Mouse (Mus musculus): ENCODE measurements at regions not wholly inside any gene's neighbourhood (a gene's known extent, or its start where the extent isn't known, plus 50 kb on each side); places are given as distances from the start of the nearest gene placed in this dataset.

DNA sequence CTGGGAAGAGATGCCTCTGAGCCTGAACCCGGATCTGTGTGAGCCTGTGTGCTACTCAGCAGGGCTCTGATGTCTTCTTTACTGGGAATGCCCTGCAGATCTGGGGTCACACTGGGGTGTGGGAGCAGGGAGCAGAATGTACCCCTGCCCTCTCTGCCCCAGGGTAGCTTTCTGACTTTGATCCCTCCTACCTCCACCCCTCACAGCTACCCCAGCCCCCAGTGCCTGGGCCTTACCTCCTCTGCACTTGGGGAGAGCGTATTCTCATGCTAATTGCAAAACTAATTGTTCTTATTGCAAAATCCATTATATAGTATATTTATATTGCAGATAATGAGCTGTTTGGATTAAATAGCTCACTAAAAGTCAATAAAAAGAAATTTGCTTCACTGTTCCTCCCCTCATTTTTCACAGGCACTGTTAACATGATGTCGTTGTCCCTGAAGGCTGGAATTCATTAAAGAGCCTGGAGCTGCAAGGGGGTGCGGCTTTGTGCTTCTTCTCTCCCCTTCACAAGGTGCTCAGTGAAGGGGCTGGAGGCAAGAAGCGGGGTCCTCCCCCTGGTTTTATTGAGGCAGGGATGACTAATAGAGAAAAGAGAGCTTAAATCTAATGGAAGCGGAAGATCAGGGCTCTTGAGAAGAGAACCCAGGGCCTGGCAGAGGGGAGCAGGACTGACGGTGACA, 114.1 kb upstream of the Zc3h12a start:
- Histone ChIP-seq H3K27ac (ENCODE audit: low read depth, low read length) (no peak overlapping the region; the same call in 1 of the 2 replicates), H3K9me3 (ENCODE audit: control insufficient read depth, low read length) (no peaks in the 10 kb centered on the region), H3K9ac (replicated peaks; ENCODE audit: low read depth, low read length) (no peak overlapping the region), H3K4me1 (ENCODE audit: control insufficient read depth, insufficient read depth, low read length) (no peaks in the 10 kb centered on the region), H3K4me2 (ENCODE audit: low read depth, low read length) (no peak overlapping the region), H3K36me3 (ENCODE audit: control insufficient read depth, insufficient read depth, low read length) (no peaks in the 10 kb centered on the region), H3K27me3 (ENCODE audit: control insufficient read depth, insufficient read depth, low read length) (no peaks in the 10 kb centered on the region), H3K4me3 (ENCODE audit: low read depth, low read length) (no peak overlapping the region)
- no peak; the same call in 1 of the 2 replicates for ATAC-seq (ENCODE audit: low read depth)
- 18% methylated on average over 7 of the region's 7 CpGs for WGBS

DNA sequence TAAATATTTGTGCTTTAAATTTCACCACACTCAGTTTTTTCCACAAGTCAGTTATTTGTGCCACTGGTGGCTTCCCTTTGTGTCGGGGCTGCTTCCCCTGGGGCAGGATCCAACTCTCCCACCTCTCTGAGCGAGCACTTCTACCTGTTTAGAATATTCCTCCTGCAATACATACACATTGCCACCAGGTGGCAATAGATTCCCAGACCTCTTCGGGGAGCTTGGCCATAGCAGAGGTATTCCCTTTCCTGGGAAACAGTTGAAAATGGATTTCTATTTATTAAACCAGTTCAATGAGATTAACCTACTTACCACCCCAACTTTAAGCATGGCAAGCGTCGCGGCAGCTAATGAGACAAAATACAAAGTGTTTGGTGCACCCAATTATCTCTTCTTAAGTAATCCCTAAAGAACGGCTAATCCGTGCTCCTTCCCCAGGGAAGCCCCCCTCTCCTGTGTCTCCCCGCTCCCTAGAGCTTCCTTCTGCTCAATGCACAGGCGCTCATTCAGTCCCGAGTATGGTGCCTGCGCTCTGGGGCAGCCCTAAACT, 104.1 kb upstream of the Zc3h12a start:
- no peaks in the 10 kb centered on the region for H3K27me3 ChIP-seq (ENCODE audit: control insufficient read depth, insufficient read depth, low read length)
- H3K4me3 ChIP-seq (ENCODE audit: low read depth, low read length) = no peak overlapping the region
- H3K9ac ChIP-seq (replicated peaks; ENCODE audit: low read depth, low read length) = no peak overlapping the region
- H3K9me3 ChIP-seq (ENCODE audit: control insufficient read depth, low read length) = no peaks in the 10 kb centered on the region
- H3K27ac ChIP-seq (ENCODE audit: low read depth, low read length) = no peak overlapping the region
- no peaks in the 10 kb centered on the region for H3K4me1 ChIP-seq (ENCODE audit: control insufficient read depth, insufficient read depth, low read length)
- ATAC-seq (ENCODE audit: low read depth) = no peak
- no peak overlapping the region for H3K4me2 ChIP-seq (ENCODE audit: low read depth, low read length)
- WGBS = 35% methylated on average over 12 of the region's 12 CpGs
- H3K36me3 ChIP-seq (ENCODE audit: control insufficient read depth, insufficient read depth, low read length) = no peaks in the 10 kb centered on the region

DNA sequence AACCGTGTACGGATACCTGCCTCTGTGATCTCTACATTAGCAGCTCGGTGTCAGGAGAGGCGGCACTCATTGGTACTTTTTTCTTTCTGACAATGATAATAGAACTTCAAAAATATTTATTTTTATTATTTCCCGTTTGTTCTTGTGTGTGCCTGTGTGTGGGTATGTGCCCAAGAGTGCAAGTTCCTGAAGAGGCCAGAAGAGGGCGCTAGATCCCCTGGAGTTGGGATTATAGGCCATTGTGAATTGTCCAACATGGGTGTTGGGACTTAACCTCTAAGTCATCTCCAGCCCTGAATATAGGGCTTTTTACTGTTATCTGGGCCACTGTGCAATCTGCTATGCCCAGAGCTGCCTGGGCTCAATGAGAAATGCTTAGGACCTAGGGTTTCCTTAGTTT, 99.6 kb upstream of the Zc3h12a start:
- H3K4me2 ChIP-seq (ENCODE audit: low read depth, low read length) = no peak overlapping the region
- H3K9me3 ChIP-seq (ENCODE audit: control insufficient read depth, low read length) = no peaks in the 10 kb centered on the region
- 93% methylated on average over 6 of the region's 6 CpGs for WGBS
- H3K4me1 ChIP-seq (ENCODE audit: control insufficient read depth, insufficient read depth, low read length) = no peaks in the 10 kb centered on the region
- 0 out of 2 replicates have a peak, but pooled peaks cover 2% of the 10 kb centered on the region for H3K27me3 ChIP-seq (ENCODE audit: control insufficient read depth, insufficient read depth, low read length)
- no peak for ATAC-seq (ENCODE audit: low read depth)
- no peak overlapping the region for H3K27ac ChIP-seq (ENCODE audit: low read depth, low read length)
- no peaks in the 10 kb centered on the region for H3K36me3 ChIP-seq (ENCODE audit: control insufficient read depth, insufficient read depth, low read length)
- H3K4me3 ChIP-seq (ENCODE audit: low read depth, low read length) = no peak overlapping the region
- no peak overlapping the region for H3K9ac ChIP-seq (replicated peaks; ENCODE audit: low read depth, low read length)

DNA sequence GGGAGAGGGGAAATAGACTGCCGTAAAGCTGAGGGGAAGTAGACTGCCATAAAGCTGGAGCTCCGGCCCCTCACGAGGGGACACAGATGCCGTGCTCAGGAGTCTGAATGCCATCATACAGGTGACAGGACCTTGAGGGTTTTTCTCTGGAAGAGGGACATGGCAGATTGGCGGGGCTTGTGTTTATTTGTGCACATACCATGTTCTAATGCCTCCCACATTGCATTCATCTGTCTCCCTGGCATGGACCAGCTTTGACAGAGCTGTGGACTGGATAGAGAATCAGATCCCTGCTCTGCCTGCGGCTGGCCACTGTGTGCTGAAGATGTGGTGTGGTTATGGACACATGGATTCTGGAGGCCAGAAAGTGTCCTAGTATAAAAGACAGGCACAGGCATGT, 95.3 kb upstream of the Zc3h12a start:
- H3K4me3 ChIP-seq (ENCODE audit: low read depth, low read length) = no peak overlapping the region

DNA sequence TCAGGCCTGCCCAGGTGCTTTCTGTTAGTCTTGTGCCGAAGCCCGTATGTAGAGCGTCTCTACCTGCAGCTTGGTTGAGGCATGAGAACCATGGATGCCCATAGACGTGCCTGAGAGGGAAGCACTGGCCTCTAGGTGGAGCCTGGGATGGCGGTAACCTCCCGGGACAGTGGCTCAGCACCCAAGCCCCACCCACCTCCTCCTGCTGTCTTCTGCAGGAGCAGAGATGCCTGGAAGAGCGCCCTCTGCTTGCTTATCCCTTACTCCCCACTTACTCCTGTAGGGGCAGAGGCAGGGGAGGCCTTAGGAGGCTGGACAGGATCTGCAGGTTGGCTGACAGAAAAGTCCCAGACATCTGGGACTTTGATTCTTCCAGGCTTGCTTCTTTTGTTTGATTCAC, 92.7 kb upstream of the Zc3h12a start:
- Histone ChIP-seq H3K4me3 (ENCODE audit: low read depth, low read length) (no peak overlapping the region), H3K9me3 (ENCODE audit: control insufficient read depth, low read length) (peaks cover 3% of the 10 kb centered on the region; the same call in 1 of the 2 replicates), H3K27me3 (ENCODE audit: control insufficient read depth, insufficient read depth, low read length) (0 out of 2 replicates have a peak, but pooled peaks cover 2% of the 10 kb centered on the region), H3K4me1 (ENCODE audit: control insufficient read depth, insufficient read depth, low read length) (no peaks in the 10 kb centered on the region), H3K9ac (replicated peaks; ENCODE audit: low read depth, low read length) (no peak overlapping the region), H3K27ac (ENCODE audit: low read depth, low read length) (no peak overlapping the region), H3K4me2 (ENCODE audit: low read depth, low read length) (no peak overlapping the region), H3K36me3 (ENCODE audit: control insufficient read depth, insufficient read depth, low read length) (no peaks in the 10 kb centered on the region)
- WGBS = 33% methylated on average over 7 of the region's 7 CpGs
- no peak for ATAC-seq (ENCODE audit: low read depth)

More for the DNA sequence above, 95.3 kb upstream of the Zc3h12a start:
- Histone ChIP-seq H3K27ac (ENCODE audit: low read depth, low read length) (no peak overlapping the region), H3K27me3 (ENCODE audit: control insufficient read depth, insufficient read depth, low read length) (0 out of 2 replicates have a peak, but pooled peaks cover 2% of the 10 kb centered on the region), H3K36me3 (ENCODE audit: control insufficient read depth, insufficient read depth, low read length) (no peaks in the 10 kb centered on the region), H3K4me1 (ENCODE audit: control insufficient read depth, insufficient read depth, low read length) (no peaks in the 10 kb centered on the region), H3K4me2 (ENCODE audit: low read depth, low read length) (no peak overlapping the region), H3K9me3 (ENCODE audit: control insufficient read depth, low read length) (no peaks in the 10 kb centered on the region), H3K9ac (replicated peaks; ENCODE audit: low read depth, low read length) (no peak overlapping the region)
- 39% methylated on average over 6 of the region's 6 CpGs for WGBS
- ATAC-seq (ENCODE audit: low read depth) = no peak

DNA sequence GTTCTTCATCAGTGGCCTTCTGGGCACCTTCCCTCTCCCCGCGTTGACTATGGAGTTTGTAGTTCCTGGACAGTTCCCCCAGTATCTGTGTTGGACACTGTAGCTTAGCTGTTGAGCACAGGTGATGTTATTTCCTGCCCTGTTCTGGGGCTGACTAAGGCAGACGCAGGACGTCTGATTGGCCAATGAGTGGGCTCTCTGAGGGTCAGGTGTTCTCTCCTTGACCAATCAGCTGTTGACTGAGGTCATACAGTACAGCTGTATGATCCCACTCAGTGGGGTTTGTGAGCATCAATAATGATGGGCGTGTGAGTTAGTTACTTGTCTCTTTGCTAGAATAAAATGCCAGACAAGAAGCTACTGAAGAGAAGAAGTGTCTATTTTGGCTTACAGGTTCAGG, 91.6 kb upstream of the Zc3h12a start:
- H3K36me3 ChIP-seq (ENCODE audit: control insufficient read depth, insufficient read depth, low read length) = no peaks in the 10 kb centered on the region
- H3K9me3 ChIP-seq (ENCODE audit: control insufficient read depth, low read length) = peaks cover 3% of the 10 kb centered on the region; the same call in 1 of the 2 replicates
- no peak overlapping the region for H3K4me3 ChIP-seq (ENCODE audit: low read depth, low read length)
- H3K27ac ChIP-seq (ENCODE audit: low read depth, low read length) = no peak overlapping the region
- H3K9ac ChIP-seq (replicated peaks; ENCODE audit: low read depth, low read length) = no peak overlapping the region
- H3K4me1 ChIP-seq (ENCODE audit: control insufficient read depth, insufficient read depth, low read length) = no peaks in the 10 kb centered on the region
- WGBS = 90% methylated on average over 5 of the region's 5 CpGs
- no peak for ATAC-seq (ENCODE audit: low read depth)
- no peak overlapping the region for H3K4me2 ChIP-seq (ENCODE audit: low read depth, low read length)
- H3K27me3 ChIP-seq (ENCODE audit: control insufficient read depth, insufficient read depth, low read length) = 0 out of 2 replicates have a peak, but pooled peaks cover 2% of the 10 kb centered on the region

DNA sequence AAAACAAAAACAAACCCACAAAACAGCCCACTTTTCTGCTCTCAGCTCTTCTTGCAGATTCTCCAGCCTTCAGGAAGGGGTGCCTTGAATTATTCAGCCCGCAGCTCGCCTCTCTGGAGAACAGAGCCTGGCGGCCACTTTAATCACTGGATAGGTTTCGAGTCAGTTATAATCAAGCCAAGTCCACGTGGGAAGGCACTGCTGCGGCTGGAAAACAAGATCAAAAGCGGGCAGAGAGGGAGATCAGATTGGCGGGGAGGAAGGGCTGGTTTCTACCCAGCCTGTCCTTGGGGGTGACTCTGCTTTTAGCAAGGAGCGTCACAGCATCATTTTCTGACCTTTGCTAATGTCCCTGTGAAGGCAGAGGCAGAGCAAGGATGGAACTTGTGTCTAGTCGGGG, 86.7 kb upstream of the Zc3h12a start:
- no peaks in the 10 kb centered on the region for H3K27me3 ChIP-seq (ENCODE audit: control insufficient read depth, insufficient read depth, low read length)
- H3K9ac ChIP-seq (replicated peaks; ENCODE audit: low read depth, low read length) = no peak overlapping the region
- no peak overlapping the region for H3K4me3 ChIP-seq (ENCODE audit: low read depth, low read length)
- no peaks in the 10 kb centered on the region for H3K36me3 ChIP-seq (ENCODE audit: control insufficient read depth, insufficient read depth, low read length)
- H3K4me2 ChIP-seq (ENCODE audit: low read depth, low read length) = no peak overlapping the region
- WGBS = 68% methylated on average over 10 of the region's 10 CpGs
- H3K9me3 ChIP-seq (ENCODE audit: control insufficient read depth, low read length) = peaks cover 3% of the 10 kb centered on the region; the same call in 1 of the 2 replicates
- H3K4me1 ChIP-seq (ENCODE audit: control insufficient read depth, insufficient read depth, low read length) = no peaks in the 10 kb centered on the region
- H3K27ac ChIP-seq (ENCODE audit: low read depth, low read length) = no peak overlapping the region
- no peak for ATAC-seq (ENCODE audit: low read depth)

DNA sequence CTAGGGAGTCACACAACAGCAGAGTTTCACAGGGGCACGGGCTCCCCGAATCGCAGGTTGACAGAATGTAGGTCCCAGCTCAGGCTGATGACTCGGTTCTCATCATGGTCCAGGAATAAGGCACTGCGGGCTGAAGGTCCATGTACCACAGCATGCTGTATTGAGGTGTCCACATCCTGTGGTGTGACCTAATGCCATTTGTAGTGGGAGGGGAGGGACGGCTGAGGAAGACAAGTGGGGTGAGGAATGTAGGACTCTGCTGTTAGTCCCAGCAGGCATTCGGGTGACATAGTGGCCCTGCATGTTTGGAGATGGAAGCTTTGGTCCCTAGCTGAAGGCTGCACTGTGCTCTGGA, 84.5 kb upstream of the Zc3h12a start:
- ATAC-seq (ENCODE audit: low read depth) = no peak
- Histone ChIP-seq H3K36me3 (ENCODE audit: control insufficient read depth, insufficient read depth, low read length) (no peaks in the 10 kb centered on the region), H3K4me3 (ENCODE audit: low read depth, low read length) (no peak overlapping the region), H3K9ac (replicated peaks; ENCODE audit: low read depth, low read length) (no peak overlapping the region), H3K9me3 (ENCODE audit: control insufficient read depth, low read length) (peaks cover 3% of the 10 kb centered on the region; the same call in 1 of the 2 replicates), H3K4me2 (ENCODE audit: low read depth, low read length) (no peak overlapping the region), H3K4me1 (ENCODE audit: control insufficient read depth, insufficient read depth, low read length) (no peaks in the 10 kb centered on the region), H3K27me3 (ENCODE audit: control insufficient read depth, insufficient read depth, low read length) (no peaks in the 10 kb centered on the region), H3K27ac (ENCODE audit: low read depth, low read length) (no peak overlapping the region)
- 45% methylated on average over 7 of the region's 7 CpGs for WGBS

DNA sequence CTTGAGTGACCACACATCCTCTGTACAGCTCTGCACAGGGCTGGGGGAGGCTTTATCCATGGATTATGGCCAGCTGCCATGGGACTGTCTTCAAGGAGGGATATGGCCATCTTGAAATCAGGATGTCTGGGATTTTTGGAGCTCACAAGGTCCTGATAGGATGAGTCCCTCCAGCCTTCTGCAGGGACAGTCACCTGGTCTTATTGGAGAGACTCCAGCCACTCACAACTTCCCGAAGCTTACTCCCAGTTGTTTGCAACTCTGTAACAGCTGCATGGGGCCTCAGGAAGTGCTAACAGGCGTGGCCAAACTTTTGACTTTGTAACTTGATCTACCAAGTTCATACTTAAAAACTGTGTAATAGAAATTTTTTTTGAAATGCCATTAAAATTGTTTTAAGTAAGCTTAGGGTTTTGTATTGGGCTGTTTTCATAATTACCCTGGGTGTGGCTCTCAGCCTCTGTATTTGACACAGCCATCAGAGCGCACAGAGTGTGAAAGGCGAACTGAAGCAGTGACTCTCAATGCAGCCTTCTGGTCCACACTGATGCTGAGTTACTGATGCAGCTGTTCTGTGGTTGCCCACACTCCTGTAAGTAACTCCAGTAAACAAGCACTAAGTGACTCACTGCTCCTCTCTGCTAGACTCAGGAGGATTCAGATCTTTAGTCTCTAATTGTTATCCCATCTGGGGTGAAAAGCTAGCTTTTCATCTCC, 84.0 kb upstream of the Zc3h12a start:
- no peaks in the 10 kb centered on the region for H3K36me3 ChIP-seq (ENCODE audit: control insufficient read depth, insufficient read depth, low read length)
- no peaks in the 10 kb centered on the region for H3K27me3 ChIP-seq (ENCODE audit: control insufficient read depth, insufficient read depth, low read length)
- H3K9me3 ChIP-seq (ENCODE audit: control insufficient read depth, low read length) = peaks cover 3% of the 10 kb centered on the region; the same call in 1 of the 2 replicates
- no peaks in the 10 kb centered on the region for H3K4me1 ChIP-seq (ENCODE audit: control insufficient read depth, insufficient read depth, low read length)
- ATAC-seq (ENCODE audit: low read depth) = no peak
- H3K4me3 ChIP-seq (ENCODE audit: low read depth, low read length) = no peak overlapping the region
- no peak overlapping the region for H3K27ac ChIP-seq (ENCODE audit: low read depth, low read length)
- 60% methylated on average over 4 of the region's 4 CpGs for WGBS
- H3K9ac ChIP-seq (replicated peaks; ENCODE audit: low read depth, low read length) = no peak overlapping the region
- H3K4me2 ChIP-seq (ENCODE audit: low read depth, low read length) = no peak overlapping the region

All from neural tube, embryonic 14.5 days (tissue).